Mouse (Mus musculus) intestine, embryonic 14.5 days (tissue): Measurements from ENCODE around the gene Eme2. TPM values are rescaled to one million over a fixed set of nuclear protein-coding genes. Genes with fewer than 3 reads are reported as not detected.

Experiments
- ATAC-seq: fragments of 200-750 bp; cut with Nextera tagmentation; replicated peaks from 2 replicates; pipeline ENCODE4 v1.8.0; 2017; ENCODE audit warnings: low read depth, moderate number of reproducible peaks, moderate TSS enrichment, moderate library complexity; ENCODE audit not compliant: low FRiP score, low TSS enrichment
- DNase-seq: peaks from one replicate; pipeline ENCODE4 v3.0.0-alpha.2; 2018; ENCODE audit warnings: low spot score
- H3K27ac ChIP-seq: fragments of 300-500 bp; sonication (generic); 2 replicates; pipeline ENCODE4 v1.5.1; 2014; ENCODE audit warnings: low read depth, mild to moderate bottlenecking, control low read depth
- H3K27me3 ChIP-seq: fragments of 300-500 bp; sonication (generic); replicated peaks from 2 replicates; pipeline ENCODE4 v1.6.1; 2014; ENCODE audit warnings: low read length, control low read depth; ENCODE audit not compliant: control insufficient read depth, insufficient read depth
- H3K36me3 ChIP-seq: fragments of 300-500 bp; sonication (generic); 2 replicates; pipeline ENCODE4 v1.6.1; 2014; ENCODE audit warnings: low read length, control low read depth; ENCODE audit not compliant: control insufficient read depth, insufficient read depth
- H3K4me1 ChIP-seq: fragments of 300-500 bp; sonication (generic); replicated peaks from 2 replicates; pipeline ENCODE4 v1.6.1; 2014; ENCODE audit warnings: low read length, control low read depth, mixed read lengths; ENCODE audit not compliant: control insufficient read depth, insufficient read depth
- H3K4me2 ChIP-seq: fragments of 300-500 bp; sonication (generic); 2 replicates; pipeline ENCODE4 v1.6.1; 2014; ENCODE audit warnings: low read length
- H3K4me3 ChIP-seq: fragments of 300-500 bp; sonication (generic); 2 replicates; pipeline ENCODE4 v1.5.1; 2014; ENCODE audit warnings: low read depth, low read length, control low read depth, mixed read lengths
- H3K9ac ChIP-seq: fragments of 300-500 bp; sonication (generic); 2 replicates; pipeline ENCODE4 v1.6.1; 2014; ENCODE audit warnings: mild to moderate bottlenecking, low read length
- H3K9me3 ChIP-seq: fragments of 300-500 bp; sonication (generic); 2 replicates; pipeline ENCODE4 v1.6.1; 2016; ENCODE audit warnings: low read length, control low read depth; ENCODE audit not compliant: control insufficient read depth
- WGBS: fragments of 180-500 bp; shearing (Covaris S2); extraction: QIAGEN DNeasy Blood & Tissue Kit; methylation state at CpG from one replicate; pipeline ENCODE4 v1.1.7; 2014; 5-methylcytosine and 5-hydroxymethylcytosine counted together
- polyA plus RNA-seq: library from polyadenylated mRNA; unstranded; fragments of >200 nt; fragmentation: Nextera tagmentation; extraction: Ambion mirVana; gene quantifications from 2 replicates; pipeline ENCODE4 v1.2.1, GENCODE M21; 2014

Eme2 gene
- polyA plus RNA-seq, 1 experiment from 2014 or later = 24.1 TPM

DNA sequence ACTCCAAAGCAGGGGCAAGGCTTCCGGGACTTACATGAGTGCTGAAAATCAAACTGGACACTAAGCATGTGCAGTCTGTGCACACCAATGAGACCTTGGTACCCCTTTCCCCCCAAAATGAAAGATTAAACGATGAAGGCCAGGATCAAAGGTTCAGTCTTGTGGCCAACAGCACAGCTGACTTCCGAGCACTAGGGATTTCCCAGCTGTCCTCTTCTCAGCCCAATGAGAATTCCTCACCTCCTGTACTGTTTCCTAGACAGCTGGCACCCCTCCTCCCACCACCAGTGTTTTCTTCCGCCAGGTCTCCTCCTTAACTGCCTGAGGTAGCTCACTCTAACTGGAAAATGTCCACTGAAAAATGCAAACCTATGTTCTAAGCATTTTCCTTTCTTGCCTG is 38.3 kb upstream of the Eme2 start:
- ATAC-seq (no peak), DNase-seq (no peak)
- peaks cover 16% of the 10 kb centered on the region for H3K4me1 ChIP-seq
- no peaks in the 10 kb centered on the region for H3K9me3 ChIP-seq
- 78% methylated on average over 4 of the region's 4 CpGs for WGBS
- H3K9ac ChIP-seq = no peak overlapping the region
- peaks cover 4% of the 10 kb centered on the region; the same call in 1 of the 2 replicates for H3K36me3 ChIP-seq
- no peak overlapping the region for H3K4me2 ChIP-seq
- H3K27ac ChIP-seq = no peak overlapping the region
- no peak overlapping the region for H3K4me3 ChIP-seq
- no peaks in the 10 kb centered on the region for H3K27me3 ChIP-seq

DNA sequence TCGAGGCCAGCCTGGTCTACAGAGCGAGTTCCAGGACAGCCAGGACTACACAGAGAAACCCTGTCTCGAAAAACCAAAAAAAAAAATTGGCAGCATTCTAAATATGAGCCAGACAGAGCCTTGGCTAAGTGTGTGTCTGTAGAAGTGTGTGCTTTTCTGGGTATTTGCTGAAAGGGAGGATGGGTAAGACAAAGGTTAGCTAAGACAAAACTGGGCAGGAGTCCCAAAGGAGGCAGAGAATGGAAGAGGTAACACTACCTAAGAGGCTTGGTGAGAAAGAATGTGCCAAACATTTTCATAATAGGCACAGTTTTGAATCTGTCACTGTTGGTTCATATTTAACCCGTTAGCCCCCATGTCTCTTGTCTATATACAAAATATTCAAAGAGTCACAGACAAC is 37.5 kb upstream of the Eme2 start:
- ATAC-seq (no peak), DNase-seq (no peak)
- Histone ChIP-seq H3K9ac (no peak overlapping the region), H3K4me3 (no peak overlapping the region), H3K36me3 (peaks cover 10% of the 10 kb centered on the region), H3K9me3 (no peaks in the 10 kb centered on the region), H3K4me1 (peaks cover 16% of the 10 kb centered on the region), H3K27ac (no peak overlapping the region), H3K4me2 (no peak overlapping the region), H3K27me3 (no peaks in the 10 kb centered on the region)
- WGBS = 91% methylated on average over 4 of the region's 4 CpGs

- ATAC-seq (no peak), DNase-seq (no peak)
- Histone ChIP-seq H3K9me3 (no peaks in the 10 kb centered on the region), H3K4me2 (no peak overlapping the region), H3K36me3 (peaks cover 39% of the 10 kb centered on the region), H3K4me3 (no peak overlapping the region), H3K27me3 (no peaks in the 10 kb centered on the region), H3K4me1 (0 out of 2 replicates have a peak, but pooled peaks cover 3% of the 10 kb centered on the region), H3K27ac (no peak overlapping the region), H3K9ac (no peak overlapping the region)
- 88% methylated on average over 1 of the region's 1 CpGs for WGBS
These were observed 34.6 kb upstream of the Eme2 start for GRCm38 (mm10) chr17:24929506-24929905.

DNA sequence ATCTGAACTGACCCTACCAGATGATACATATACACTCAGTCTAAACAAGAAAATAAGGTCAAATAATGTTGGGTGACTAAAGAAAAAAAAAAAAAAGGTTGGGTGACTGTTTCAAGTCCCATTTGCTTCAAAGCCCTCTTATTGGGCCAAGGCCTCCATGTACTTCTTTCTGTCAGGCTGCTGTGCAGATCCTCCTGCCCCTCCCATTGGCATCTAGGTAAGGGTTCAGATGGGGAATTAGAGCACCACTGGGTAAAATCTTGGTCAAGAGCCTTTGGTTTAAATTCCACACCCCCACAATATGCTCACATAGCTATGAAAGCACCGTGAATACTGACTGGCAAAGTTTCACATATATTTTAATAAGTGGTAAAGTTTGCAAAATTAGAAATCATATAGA is 28.4 kb upstream of the Eme2 start:
- Histone ChIP-seq H3K4me2 (no peak overlapping the region), H3K9ac (no peak overlapping the region), H3K36me3 (peaks cover 98% of the 10 kb centered on the region), H3K4me1 (no peaks in the 10 kb centered on the region), H3K9me3 (no peaks in the 10 kb centered on the region), H3K27me3 (no peaks in the 10 kb centered on the region), H3K27ac (no peak overlapping the region), H3K4me3 (no peak overlapping the region)
- ATAC-seq (no peak), DNase-seq (no peak)
- WGBS = 100% methylated on average over 1 of the region's 1 CpGs

- Histone ChIP-seq H3K36me3 (peaks cover 98% of the 10 kb centered on the region), H3K27ac (no peak overlapping the region), H3K4me3 (no peak overlapping the region), H3K27me3 (no peaks in the 10 kb centered on the region), H3K4me1 (no peaks in the 10 kb centered on the region), H3K9me3 (no peaks in the 10 kb centered on the region), H3K4me2 (no peak overlapping the region), H3K9ac (no peak overlapping the region)
- ATAC-seq = no peak
- no peak for DNase-seq
These were observed 19.1 kb upstream of the Eme2 start for GRCm38 (mm10) chr17:24913984-24914383.

DNA sequence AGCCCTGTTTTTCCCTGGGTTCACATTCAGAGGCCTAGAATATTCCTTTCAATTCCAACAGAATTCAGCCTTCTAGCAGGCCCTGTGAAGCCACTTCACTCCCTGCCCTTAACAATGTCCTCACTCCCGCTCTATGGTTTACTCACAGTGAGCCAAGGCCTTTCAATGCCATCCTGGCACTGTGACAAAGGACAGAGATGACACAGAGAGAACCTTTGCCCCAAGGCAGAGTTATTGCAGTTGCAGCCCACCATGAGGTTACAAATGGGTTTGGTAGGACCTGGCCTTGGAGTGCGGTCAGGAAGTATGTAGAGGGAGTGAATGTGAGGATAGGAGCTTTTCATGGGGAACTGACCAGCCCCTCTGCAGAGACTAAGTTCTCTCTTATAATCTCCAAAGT is 12.7 kb upstream of the Eme2 start:
- WGBS = 95% methylated on average over 2 of the region's 2 CpGs
- H3K4me3 ChIP-seq = no peak overlapping the region
- H3K4me1 ChIP-seq = no peaks in the 10 kb centered on the region
- H3K9ac ChIP-seq = no peak overlapping the region
- H3K27me3 ChIP-seq = no peaks in the 10 kb centered on the region
- no peak overlapping the region for H3K27ac ChIP-seq
- no peak for DNase-seq
- H3K4me2 ChIP-seq = no peak overlapping the region
- H3K9me3 ChIP-seq = no peaks in the 10 kb centered on the region
- no peak for ATAC-seq
- peaks cover 100% of the 10 kb centered on the region for H3K36me3 ChIP-seq

DNA sequence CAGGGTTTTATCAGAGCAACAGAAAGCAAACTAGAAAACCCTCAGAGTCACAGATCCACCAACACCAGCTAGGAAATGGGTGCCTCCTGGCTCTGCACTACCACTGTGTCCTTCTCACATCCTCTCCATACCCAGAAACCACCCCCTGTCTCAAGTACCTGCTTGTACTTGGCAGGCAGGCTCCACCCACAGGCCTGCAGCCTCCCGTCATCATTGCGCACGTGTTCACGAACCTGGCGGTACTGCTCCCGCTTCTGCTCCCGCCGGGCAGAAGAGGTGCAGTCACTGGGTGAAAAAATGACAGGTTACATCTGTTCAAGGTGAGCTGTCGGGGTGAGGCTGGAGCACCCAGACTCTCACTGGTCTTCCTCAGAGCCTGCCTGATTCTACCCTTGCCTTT is 8.9 kb upstream of the Eme2 start:
- H3K36me3 ChIP-seq = peaks cover 100% of the 10 kb centered on the region
- ATAC-seq (no peak), DNase-seq (no peak)

GRCm38 (mm10) chr17:24902671-24903474 is 8.0 kb upstream of the Eme2 start:
- Histone ChIP-seq H3K9me3 (no peaks in the 10 kb centered on the region), H3K4me3 (no peak overlapping the region), H3K27me3 (no peaks in the 10 kb centered on the region), H3K4me1 (no peaks in the 10 kb centered on the region), H3K4me2 (no peak overlapping the region), H3K36me3 (peaks cover 100% of the 10 kb centered on the region), H3K27ac (no peak overlapping the region), H3K9ac (no peak overlapping the region)
- ATAC-seq = no peak
- DNase-seq = peak; percentile 65
- 68% methylated on average over 9 of the region's 9 CpGs for WGBS

More for the DNA sequence above, 8.9 kb upstream of the Eme2 start:
- no peak overlapping the region for H3K27ac ChIP-seq
- WGBS = 89% methylated on average over 9 of the region's 9 CpGs
- no peaks in the 10 kb centered on the region for H3K4me1 ChIP-seq
- H3K4me3 ChIP-seq = no peak overlapping the region
- no peaks in the 10 kb centered on the region for H3K27me3 ChIP-seq
- H3K9ac ChIP-seq = no peak overlapping the region
- no peaks in the 10 kb centered on the region for H3K9me3 ChIP-seq
- no peak overlapping the region for H3K4me2 ChIP-seq

DNA sequence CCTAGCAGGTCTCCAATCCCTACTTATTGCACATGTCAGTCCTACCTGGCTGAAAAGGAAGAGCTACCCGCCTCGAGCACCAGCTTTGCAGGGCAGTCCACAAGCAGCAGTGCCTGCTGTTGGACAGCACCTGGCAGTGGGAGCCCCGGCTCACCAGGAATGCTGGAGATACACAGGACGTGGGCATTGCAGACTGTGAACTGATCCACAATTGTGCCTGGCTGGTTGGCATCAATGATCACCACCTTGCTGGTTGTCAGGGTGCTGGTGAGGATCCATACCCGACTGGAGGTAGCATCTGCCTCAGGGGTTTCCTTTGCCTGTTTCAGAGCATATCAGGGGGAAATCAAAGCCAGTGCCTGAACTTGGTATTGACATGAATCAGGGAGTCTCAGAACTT is 7.2 kb upstream of the Eme2 start:
- H3K9me3 ChIP-seq = no peaks in the 10 kb centered on the region
- DNase-seq = no peak
- H3K27me3 ChIP-seq = no peaks in the 10 kb centered on the region
- peaks cover 7% of the 10 kb centered on the region for H3K4me1 ChIP-seq
- no peak overlapping the region for H3K4me3 ChIP-seq
- H3K27ac ChIP-seq = no peak overlapping the region
- WGBS = 92% methylated on average over 5 of the region's 5 CpGs
- ATAC-seq = no peak
- H3K36me3 ChIP-seq = peaks cover 100% of the 10 kb centered on the region
- H3K4me2 ChIP-seq = no peak overlapping the region
- H3K9ac ChIP-seq = no peak overlapping the region
